Mouse (Mus musculus): Measurements from ENCODE around the gene Slc41a2. TPM values are rescaled to one million over a fixed set of nuclear protein-coding genes. Genes with fewer than 3 reads are reported as not detected.

The Slc41a2 gene
- total and polyA plus RNA-seq, 3 experiments, result 0.92 to 2.4 (median 1.5) TPM

DNA sequence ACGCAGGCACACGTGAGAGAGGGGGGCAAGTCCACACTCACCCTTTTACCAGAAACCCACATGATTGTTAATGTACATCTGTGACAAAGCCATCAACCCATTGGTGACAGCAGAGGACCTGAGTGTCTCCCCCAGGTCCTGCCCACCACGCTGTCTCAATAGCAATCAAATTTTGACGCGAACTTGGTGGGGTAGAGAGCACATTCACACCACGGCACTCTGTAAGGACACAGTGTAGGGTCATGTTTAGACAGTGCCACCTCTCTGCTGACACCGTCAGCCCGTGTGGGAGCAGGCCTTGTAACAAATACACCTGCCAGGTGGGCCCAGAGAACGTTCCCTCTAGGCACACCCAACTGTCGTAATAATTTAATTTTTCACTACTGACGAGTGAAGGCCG lies 128.3 kb downstream of the Slc41a2 start:
- DNase-seq, result no peak
- Histone ChIP-seq H3K27ac (no peak overlapping the region), H3K27me3 (ENCODE audit: control insufficient read depth, insufficient read depth, low read length) (no peaks in the 10 kb centered on the region), H3K4me1 (ENCODE audit: control insufficient read depth, insufficient read depth, low read length) (no peaks in the 10 kb centered on the region), H3K4me3 (no peak overlapping the region), H3K9ac (ENCODE audit: low read depth, low read length) (no peak overlapping the region), H3K36me3 (ENCODE audit: control insufficient read depth, insufficient read depth, low read length) (no peaks in the 10 kb centered on the region), H3K79me2 (replicated peaks; ENCODE audit: control insufficient read depth, insufficient read depth, low read length) (no peaks in the 10 kb centered on the region)
- WGBS, result 87% methylated on average over 12 of the region's 12 CpGs
- intact Hi-C loops (cut with DNase I), result no loop called here
- TF ChIP-seq POLR2A (IDR thresholded peaks at IDR 0.05; ENCODE audit: insufficient read depth, low read depth, low read length) (no peak), EP300 (IDR thresholded peaks at IDR 0.05; ENCODE audit: insufficient read depth, low read depth, low read length) (no peak), CTCF (IDR thresholded peaks at IDR 0.05) (no peak)

DNA sequence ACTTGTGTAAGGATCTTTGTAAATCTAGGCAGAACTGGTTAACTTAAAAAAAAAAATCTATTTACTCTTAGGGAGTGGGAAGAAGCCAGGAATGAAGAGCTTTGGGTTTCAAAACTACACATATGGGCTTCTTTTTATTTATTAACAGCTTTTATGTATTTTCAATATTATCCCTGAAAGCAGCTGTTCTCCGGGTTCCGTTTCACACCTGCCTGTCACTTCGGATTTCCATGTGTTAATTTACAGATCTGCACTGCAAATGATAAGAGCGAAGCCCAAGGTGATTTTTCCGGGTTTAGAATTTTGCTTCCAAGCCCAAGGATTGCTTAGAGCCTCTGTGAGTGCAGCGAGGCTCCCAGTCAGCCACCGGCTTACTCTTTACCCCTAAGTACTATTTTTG lies 129.2 kb downstream of the Slc41a2 start:
- TF ChIP-seq EP300 (IDR thresholded peaks at IDR 0.05; ENCODE audit: insufficient read depth, low read depth, low read length), result no peak
- no peak for TF ChIP-seq CTCF (IDR thresholded peaks at IDR 0.05)
- TF ChIP-seq POLR2A (IDR thresholded peaks at IDR 0.05; ENCODE audit: insufficient read depth, low read depth, low read length), result no peak
- intact Hi-C loops (cut with DNase I), result no loop called here
- Histone ChIP-seq H3K9ac (ENCODE audit: low read depth, low read length) (no peak overlapping the region), H3K27ac (no peak overlapping the region), H3K4me1 (ENCODE audit: control insufficient read depth, insufficient read depth, low read length) (no peaks in the 10 kb centered on the region), H3K36me3 (ENCODE audit: control insufficient read depth, insufficient read depth, low read length) (no peaks in the 10 kb centered on the region), H3K27me3 (ENCODE audit: control insufficient read depth, insufficient read depth, low read length) (no peaks in the 10 kb centered on the region), H3K79me2 (replicated peaks; ENCODE audit: control insufficient read depth, insufficient read depth, low read length) (no peaks in the 10 kb centered on the region), H3K4me3 (no peak overlapping the region)
- no peak for DNase-seq
- 89% methylated on average over 7 of the region's 7 CpGs for WGBS

DNA sequence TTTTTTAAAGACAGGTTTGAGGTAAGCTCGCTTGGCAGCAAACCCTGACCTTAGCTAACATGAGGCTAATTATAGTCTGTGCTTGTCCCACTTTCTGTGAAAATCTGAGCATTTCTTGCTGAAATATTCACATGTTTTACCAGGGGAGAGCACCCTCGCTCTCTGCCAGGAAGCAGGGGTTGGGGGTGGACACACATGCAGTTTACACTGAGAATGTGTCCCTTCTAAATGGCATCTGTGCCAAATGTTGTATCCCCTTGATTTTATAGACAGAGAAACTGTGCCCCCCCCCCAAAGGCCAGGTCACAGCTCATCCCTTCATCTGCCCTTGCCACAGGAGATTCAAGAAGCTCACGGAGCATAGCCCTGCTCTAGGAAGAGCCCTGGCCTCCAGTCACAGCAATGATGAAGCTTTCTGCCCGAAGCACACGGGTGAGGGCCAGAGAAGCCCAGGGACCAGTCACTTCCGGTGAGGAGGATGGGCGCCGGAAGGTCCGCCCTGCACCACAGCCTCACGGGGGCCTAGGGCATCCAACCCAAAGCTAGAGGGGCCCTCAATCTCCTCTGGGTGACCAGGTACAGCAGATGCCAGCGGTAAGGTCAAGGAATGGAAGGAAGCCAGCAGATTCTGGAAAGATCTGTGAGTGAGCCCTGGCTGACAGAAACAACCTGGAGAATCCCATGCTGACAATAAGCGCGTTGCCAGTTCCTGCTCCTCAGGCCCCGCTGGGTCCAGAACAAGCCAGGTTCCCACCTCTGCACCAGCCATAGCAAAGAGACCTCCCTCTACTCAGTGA lies 134.6 kb downstream of the Slc41a2 start:
- Histone ChIP-seq H3K4me3 (no peak overlapping the region), H3K27me3 (ENCODE audit: control insufficient read depth, insufficient read depth, low read length) (no peaks in the 10 kb centered on the region), H3K9ac (ENCODE audit: low read depth, low read length) (no peak overlapping the region), H3K4me1 (ENCODE audit: control insufficient read depth, insufficient read depth, low read length) (peaks cover 2% of the 10 kb centered on the region; the same call in 1 of the 2 replicates), H3K79me2 (replicated peaks; ENCODE audit: control insufficient read depth, insufficient read depth, low read length) (no peaks in the 10 kb centered on the region), H3K27ac (no peak overlapping the region), H3K36me3 (ENCODE audit: control insufficient read depth, insufficient read depth, low read length) (no peaks in the 10 kb centered on the region)
- intact Hi-C loops (cut with DNase I), result no loop called here
- DNase-seq, result no peak
- TF ChIP-seq POLR2A (IDR thresholded peaks at IDR 0.05; ENCODE audit: insufficient read depth, low read depth, low read length) (no peak), CTCF (IDR thresholded peaks at IDR 0.05) (no peak), EP300 (IDR thresholded peaks at IDR 0.05; ENCODE audit: insufficient read depth, low read depth, low read length) (no peak)
- 86% methylated on average over 14 of the region's 14 CpGs for WGBS

DNA sequence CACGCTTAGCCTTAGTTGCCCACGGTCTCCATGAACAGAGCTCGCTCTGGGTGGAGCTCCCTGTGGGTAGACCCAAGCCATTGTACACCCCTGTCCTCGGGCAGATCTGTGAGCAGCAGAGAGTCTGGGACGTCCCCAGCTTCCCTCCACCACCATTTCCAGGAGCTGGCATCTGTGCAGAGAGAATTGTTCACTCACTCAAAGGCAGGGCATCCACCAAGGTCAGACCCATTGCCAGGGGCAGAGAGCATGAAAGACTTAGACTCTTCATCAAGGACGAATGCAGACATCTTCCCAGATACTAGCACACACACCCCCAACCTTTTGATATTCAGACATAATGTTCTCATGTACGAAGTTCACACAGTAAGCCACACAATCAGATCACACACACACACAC lies 136.2 kb downstream of the Slc41a2 start:
- intact Hi-C loops (cut with DNase I), result no loop called here

DNA sequence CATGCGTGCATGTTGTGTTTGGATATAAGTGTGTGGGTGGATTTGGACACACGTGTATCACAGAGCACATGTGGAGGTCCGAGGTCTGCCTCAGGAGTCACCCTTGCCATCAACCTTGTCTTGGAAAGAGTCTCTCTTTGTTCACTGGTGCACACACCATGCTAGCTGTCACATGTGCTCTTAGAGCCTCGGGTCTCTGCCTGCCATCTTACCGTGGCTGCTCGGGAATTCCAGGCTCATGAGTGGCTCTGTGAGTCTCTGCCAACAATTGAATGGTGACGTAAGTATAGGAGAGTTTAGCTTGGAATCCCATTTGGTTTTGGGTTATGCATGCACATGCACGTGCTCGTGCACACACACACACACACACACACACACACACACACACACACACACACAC lies 138.4 kb downstream of the Slc41a2 start:
- TF ChIP-seq CTCF (IDR thresholded peaks at IDR 0.05), result no peak
- no peak for TF ChIP-seq EP300 (IDR thresholded peaks at IDR 0.05; ENCODE audit: insufficient read depth, low read depth, low read length)
- no peak for TF ChIP-seq POLR2A (IDR thresholded peaks at IDR 0.05; ENCODE audit: insufficient read depth, low read depth, low read length)
- WGBS, result 65% methylated on average over 9 of the region's 9 CpGs
- intact Hi-C loops (cut with DNase I), result loop anchor here (5.0 kb wide), 2 partner anchors 102 to 212 kb away; partner anchors contain the start of gene Chst11

More for the DNA sequence above, 136.2 kb downstream of the Slc41a2 start:
- Histone ChIP-seq H3K4me1 (ENCODE audit: control insufficient read depth, insufficient read depth, low read length) (peaks cover 2% of the 10 kb centered on the region; the same call in 1 of the 2 replicates), H3K4me3 (no peak overlapping the region), H3K27me3 (ENCODE audit: control insufficient read depth, insufficient read depth, low read length) (no peaks in the 10 kb centered on the region), H3K9ac (ENCODE audit: low read depth, low read length) (no peak overlapping the region), H3K79me2 (replicated peaks; ENCODE audit: control insufficient read depth, insufficient read depth, low read length) (no peaks in the 10 kb centered on the region), H3K27ac (no peak overlapping the region), H3K36me3 (ENCODE audit: control insufficient read depth, insufficient read depth, low read length) (no peaks in the 10 kb centered on the region)
- no peak for DNase-seq
- 84% methylated on average over 7 of the region's 7 CpGs for WGBS
- TF ChIP-seq EP300 (IDR thresholded peaks at IDR 0.05; ENCODE audit: insufficient read depth, low read depth, low read length) (no peak), POLR2A (IDR thresholded peaks at IDR 0.05; ENCODE audit: insufficient read depth, low read depth, low read length) (no peak), CTCF (IDR thresholded peaks at IDR 0.05) (no peak)

DNA sequence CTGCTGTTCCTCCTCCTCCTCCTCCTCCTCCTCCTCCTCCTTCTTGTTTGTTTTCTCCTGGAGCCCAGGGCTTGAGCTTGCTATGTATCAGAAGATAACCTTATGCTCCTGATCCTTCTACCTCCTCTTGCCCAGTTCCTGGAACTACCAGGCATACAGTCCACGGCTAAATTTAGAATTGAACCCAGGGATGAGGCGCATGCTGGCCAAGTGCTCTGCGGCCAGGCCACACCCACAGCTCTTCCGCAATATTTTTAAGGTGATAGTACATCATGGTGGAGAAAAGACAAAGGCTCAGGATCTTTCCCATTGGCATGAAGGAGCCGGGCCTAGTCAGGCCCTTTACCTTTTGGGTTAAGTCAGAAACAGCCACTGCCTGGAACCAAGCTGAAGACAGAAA lies 139.0 kb downstream of the Slc41a2 start:
- Histone ChIP-seq H3K27ac (no peak overlapping the region), H3K9ac (ENCODE audit: low read depth, low read length) (no peak overlapping the region)

More for the DNA sequence above, 138.4 kb downstream of the Slc41a2 start:
- no peaks in the 10 kb centered on the region for H3K27me3 ChIP-seq (ENCODE audit: control insufficient read depth, insufficient read depth, low read length)
- no peak overlapping the region for H3K27ac ChIP-seq
- no peaks in the 10 kb centered on the region for H3K36me3 ChIP-seq (ENCODE audit: control insufficient read depth, insufficient read depth, low read length)
- H3K4me3 ChIP-seq, result no peak overlapping the region
- no peak overlapping the region for H3K9ac ChIP-seq (ENCODE audit: low read depth, low read length)
- H3K79me2 ChIP-seq (replicated peaks; ENCODE audit: control insufficient read depth, insufficient read depth, low read length), result no peaks in the 10 kb centered on the region
- peaks cover 2% of the 10 kb centered on the region; the same call in 1 of the 2 replicates for H3K4me1 ChIP-seq (ENCODE audit: control insufficient read depth, insufficient read depth, low read length)
- DNase-seq, result no peak

More for the DNA sequence above, 139.0 kb downstream of the Slc41a2 start:
- peak in 1 of 2 experiments; percentile 21 for DNase-seq
- 29% methylated on average over 5 of the region's 5 CpGs for WGBS
- peaks cover 2% of the 10 kb centered on the region; the same call in 1 of the 2 replicates for H3K4me1 ChIP-seq (ENCODE audit: control insufficient read depth, insufficient read depth, low read length)
- no peak for TF ChIP-seq POLR2A (IDR thresholded peaks at IDR 0.05; ENCODE audit: insufficient read depth, low read depth, low read length)
- TF ChIP-seq EP300 (IDR thresholded peaks at IDR 0.05; ENCODE audit: insufficient read depth, low read depth, low read length), result no peak
- TF ChIP-seq CTCF (IDR thresholded peaks at IDR 0.05), result no peak
- H3K27me3 ChIP-seq (ENCODE audit: control insufficient read depth, insufficient read depth, low read length), result no peaks in the 10 kb centered on the region
- no peak overlapping the region for H3K4me3 ChIP-seq
- intact Hi-C loops (cut with DNase I), result loop anchor here (5.0 kb wide), 2 partner anchors 101 to 211 kb away; partner anchors contain the start of gene Chst11
- no peaks in the 10 kb centered on the region for H3K36me3 ChIP-seq (ENCODE audit: control insufficient read depth, insufficient read depth, low read length)
- H3K79me2 ChIP-seq (replicated peaks; ENCODE audit: control insufficient read depth, insufficient read depth, low read length), result no peaks in the 10 kb centered on the region

Data from heart, adult 2 months (tissue).